Mouse (Mus musculus) hindbrain, embryonic 10.5 days (tissue): Measurements from ENCODE around the gene Kcnc3. TPM values are rescaled to one million over a fixed set of nuclear protein-coding genes. Genes with fewer than 3 reads are reported as not detected.

Experiments used
- DNase-seq: peaks from one replicate; pipeline ENCODE4 v3.0.0-alpha.2; 2017; ENCODE audit warnings: low spot score
- H3K27ac ChIP-seq: fragments of 300-500 bp; sonication (generic); 2 replicates; pipeline ENCODE4 v1.5.1; 2016; ENCODE audit warnings: mild to moderate bottlenecking, moderate library complexity
- H3K27me3 ChIP-seq: fragments of 300-500 bp; sonication (generic); 2 replicates; pipeline ENCODE4 v1.6.1; 2016; ENCODE audit warnings: mild to moderate bottlenecking; ENCODE audit not compliant: poor library complexity, insufficient read depth, severe bottlenecking
- H3K36me3 ChIP-seq: fragments of 300-500 bp; sonication (generic); 2 replicates; pipeline ENCODE4 v1.6.1; 2016; ENCODE audit warnings: mild to moderate bottlenecking, moderate library complexity
- H3K4me1 ChIP-seq: fragments of 300-500 bp; sonication (generic); replicated peaks from 2 replicates; pipeline ENCODE4 v1.6.1; 2016; ENCODE audit warnings: mild to moderate bottlenecking
- H3K4me3 ChIP-seq: fragments of 300-500 bp; sonication (generic); 2 replicates; pipeline ENCODE4 v1.5.1; 2016; ENCODE audit warnings: mild to moderate bottlenecking, moderate library complexity
- H3K9me3 ChIP-seq: fragments of 300-500 bp; sonication (generic); 2 replicates; pipeline ENCODE4 v1.6.1; 2016; ENCODE audit warnings: mild to moderate bottlenecking, moderate library complexity
- WGBS: fragments of 180-500 bp; shearing (Covaris S2); methylation state at CpG from one replicate; pipeline ENCODE4 v1.1.7; 2016; 5-methylcytosine and 5-hydroxymethylcytosine counted together
- polyA plus RNA-seq: library from polyadenylated mRNA; unstranded; fragments of >200 nt; fragmentation: Nextera tagmentation; extraction: Ambion mirVana; gene quantifications from 2 replicates; pipeline ENCODE4 v1.2.1, GENCODE M21; 2016

The Kcnc3 gene
- polyA plus RNA-seq, 1 experiment from 2014 or later, result 1.5 TPM

GRCm38 (mm10) chr7:44572956-44573484, 17.4 kb upstream of the Kcnc3 start:
- Histone ChIP-seq H3K4me1 (peaks cover 15% of the 10 kb centered on the region), H3K36me3 (no peaks in the 10 kb centered on the region), H3K4me3 (no peak overlapping the region), H3K27me3 (no peaks in the 10 kb centered on the region), H3K9me3 (no peaks in the 10 kb centered on the region), H3K27ac (no peak overlapping the region)
- WGBS, result 78% methylated on average over 5 of the region's 5 CpGs
- no peak for DNase-seq

- no peak for DNase-seq
- Histone ChIP-seq H3K9me3 (peaks cover 4% of the 10 kb centered on the region; the same call in 1 of the 2 replicates), H3K4me3 (no peak overlapping the region), H3K27ac (no peak overlapping the region), H3K36me3 (no peaks in the 10 kb centered on the region), H3K27me3 (no peaks in the 10 kb centered on the region), H3K4me1 (peaks cover 12% of the 10 kb centered on the region)
- WGBS, result 57% methylated on average over 5 of the region's 5 CpGs
Observed at GRCm38 (mm10) chr7:44576333-44576844, 14.1 kb upstream of the Kcnc3 start.

GRCm38 (mm10) chr7:44581637-44582036, 8.8 kb upstream of the Kcnc3 start:
- WGBS, result 78% methylated on average over 6 of the region's 6 CpGs
- H3K4me1 ChIP-seq, result no peaks in the 10 kb centered on the region; the same call in 1 of the 2 replicates
- H3K27ac ChIP-seq, result no peak overlapping the region
- no peak overlapping the region for H3K4me3 ChIP-seq
- peaks cover 17% of the 10 kb centered on the region for H3K27me3 ChIP-seq
- no peaks in the 10 kb centered on the region for H3K36me3 ChIP-seq
- DNase-seq, result no peak
- H3K9me3 ChIP-seq, result peaks cover 7% of the 10 kb centered on the region; the same call in 1 of the 2 replicates

GRCm38 (mm10) chr7:44582709-44583108, 7.8 kb upstream of the Kcnc3 start:
- H3K4me1 ChIP-seq, result peaks cover 10% of the 10 kb centered on the region
- H3K4me3 ChIP-seq, result no peak overlapping the region
- 80% methylated on average over 5 of the region's 5 CpGs for whole genome bisulfite sequencing
- peaks cover 7% of the 10 kb centered on the region; the same call in 1 of the 2 replicates for H3K9me3 ChIP-seq
- H3K36me3 ChIP-seq, result no peaks in the 10 kb centered on the region
- no peak overlapping the region for H3K27ac ChIP-seq
- H3K27me3 ChIP-seq, result peaks cover 27% of the 10 kb centered on the region
- no peak for DNase-seq

GRCm38 (mm10) chr7:44583146-44583545, 7.3 kb upstream of the Kcnc3 start:
- H3K4me1 ChIP-seq, result peaks cover 15% of the 10 kb centered on the region
- 93% methylated on average over 1 of the region's 1 CpGs for WGBS
- no peaks in the 10 kb centered on the region for H3K36me3 ChIP-seq
- H3K27me3 ChIP-seq, result peaks cover 31% of the 10 kb centered on the region
- H3K27ac ChIP-seq, result no peak overlapping the region
- H3K9me3 ChIP-seq, result peaks cover 6% of the 10 kb centered on the region; the same call in 1 of the 2 replicates
- H3K4me3 ChIP-seq, result no peak overlapping the region
- DNase-seq, result no peak

GRCm38 (mm10) chr7:44584265-44584804, 6.1 kb upstream of the Kcnc3 start:
- Histone ChIP-seq H3K36me3 (no peaks in the 10 kb centered on the region), H3K9me3 (0 out of 2 replicates have a peak, but pooled peaks cover 3% of the 10 kb centered on the region), H3K4me3 (no peak overlapping the region), H3K4me1 (peaks cover 27% of the 10 kb centered on the region), H3K27me3 (peaks cover 43% of the 10 kb centered on the region), H3K27ac (no peak overlapping the region)
- no peak for DNase-seq
- WGBS, result 83% methylated on average over 4 of the region's 4 CpGs

- no peak overlapping the region for H3K4me3 ChIP-seq
- no peaks in the 10 kb centered on the region for H3K36me3 ChIP-seq
- peaks cover 49% of the 10 kb centered on the region for H3K27me3 ChIP-seq
- no peak for DNase-seq
- 85% methylated on average over 6 of the region's 6 CpGs for WGBS
- H3K27ac ChIP-seq, result no peak overlapping the region
- peaks cover 33% of the 10 kb centered on the region for H3K4me1 ChIP-seq
- 0 out of 2 replicates have a peak, but pooled peaks cover 3% of the 10 kb centered on the region for H3K9me3 ChIP-seq
Observed at GRCm38 (mm10) chr7:44584921-44585320, 5.5 kb upstream of the Kcnc3 start.

GRCm38 (mm10) chr7:44585606-44586005, 4.9 kb upstream of the Kcnc3 start:
- DNase-seq, result no peak
- H3K4me1 ChIP-seq, result peaks cover 39% of the 10 kb centered on the region
- 90% methylated on average over 6 of the region's 6 CpGs for WGBS
- no peak overlapping the region for H3K27ac ChIP-seq
- H3K27me3 ChIP-seq, result peaks cover 55% of the 10 kb centered on the region
- H3K4me3 ChIP-seq, result no peak overlapping the region
- no peaks in the 10 kb centered on the region for H3K36me3 ChIP-seq
- 0 out of 2 replicates have a peak, but pooled peaks cover 3% of the 10 kb centered on the region for H3K9me3 ChIP-seq

- Histone ChIP-seq H3K9me3 (0 out of 2 replicates have a peak, but pooled peaks cover 3% of the 10 kb centered on the region), H3K36me3 (no peaks in the 10 kb centered on the region), H3K27me3 (peaks cover 64% of the 10 kb centered on the region), H3K4me3 (peak overlapping the region; percentile 56), H3K4me1 (peaks cover 48% of the 10 kb centered on the region), H3K27ac (peak overlapping the region; percentile 81)
- 8% methylated on average over 19 of the region's 19 CpGs for whole genome bisulfite sequencing
- peak; percentile 56 for DNase-seq
Observed at GRCm38 (mm10) chr7:44586518-44586917, 3.9 kb upstream of the Kcnc3 start.

GRCm38 (mm10) chr7:44586930-44587329, 3.5 kb upstream of the Kcnc3 start:
- under 1% methylated on average over 18 of the region's 18 CpGs for WGBS
- H3K4me3 ChIP-seq, result peak overlapping the region; percentile 56
- peak; percentile 80 for DNase-seq
- peak overlapping the region; percentile 81 for H3K27ac ChIP-seq
- H3K36me3 ChIP-seq, result no peaks in the 10 kb centered on the region
- H3K4me1 ChIP-seq, result peaks cover 52% of the 10 kb centered on the region
- peaks cover 68% of the 10 kb centered on the region for H3K27me3 ChIP-seq
- H3K9me3 ChIP-seq, result 0 out of 2 replicates have a peak, but pooled peaks cover 3% of the 10 kb centered on the region

GRCm38 (mm10) chr7:44587676-44588075, 2.8 kb upstream of the Kcnc3 start:
- Histone ChIP-seq H3K27me3 (peaks cover 76% of the 10 kb centered on the region), H3K9me3 (0 out of 2 replicates have a peak, but pooled peaks cover 3% of the 10 kb centered on the region), H3K36me3 (no peaks in the 10 kb centered on the region), H3K27ac (no peak overlapping the region), H3K4me3 (peak overlapping the region; percentile 67), H3K4me1 (peaks cover 59% of the 10 kb centered on the region)
- 44% methylated on average over 6 of the region's 6 CpGs for WGBS
- no peak for DNase-seq

GRCm38 (mm10) chr7:44588338-44588737, 2.1 kb upstream of the Kcnc3 start:
- Histone ChIP-seq H3K27ac (peak overlapping the region; percentile 73), H3K27me3 (peaks cover 82% of the 10 kb centered on the region), H3K4me1 (peaks cover 66% of the 10 kb centered on the region), H3K36me3 (no peaks in the 10 kb centered on the region), H3K9me3 (0 out of 2 replicates have a peak, but pooled peaks cover 3% of the 10 kb centered on the region), H3K4me3 (peak overlapping the region; percentile 67)
- DNase-seq, result no peak
- 12% methylated on average over 12 of the region's 12 CpGs for WGBS

- H3K36me3 ChIP-seq, result no peaks in the 10 kb centered on the region
- WGBS, result under 1% methylated on average over 33 of the region's 33 CpGs
- DNase-seq, result peak; percentile 87
- H3K27ac ChIP-seq, result peak overlapping the region; percentile 73
- H3K4me1 ChIP-seq, result peaks cover 74% of the 10 kb centered on the region
- H3K4me3 ChIP-seq, result peak overlapping the region; percentile 67
- H3K27me3 ChIP-seq, result peaks cover 87% of the 10 kb centered on the region
- H3K9me3 ChIP-seq, result 0 out of 2 replicates have a peak, but pooled peaks cover 3% of the 10 kb centered on the region
Observed at GRCm38 (mm10) chr7:44589149-44589548, 1.3 kb upstream of the Kcnc3 start.
